Mouse (Mus musculus): ENCODE results near the gene Scn5a.

GRCm38 (mm10) chr9:119547528-119547927 is 31.3 kb downstream of the Scn5a start:
- TF ChIP-seq EP300 (IDR thresholded peaks at IDR 0.05; ENCODE audit: low read depth in 1 of 2, low read length in 2 of 2) (no peak), GATA1 (IDR thresholded peaks at IDR 0.05; ENCODE audit: low read depth, low read length) (no peak), MEF2A (IDR thresholded peaks at IDR 0.05; ENCODE audit: extremely low read depth, insufficient replicate concordance, low read depth, low read length, poor library complexity, severe bottlenecking) (no peak), CTCF (IDR thresholded peaks at IDR 0.05 in 2 of 3, conservative IDR thresholded peaks at IDR 0.05 in 1 of 3; ENCODE audit: control insufficient read depth in 1 of 3, insufficient read depth in 1 of 3, low read depth in 2 of 3, low read length in 3 of 3, poor library complexity in 1 of 3, severe bottlenecking in 1 of 3) (no peak)
